Mouse (Mus musculus): ENCODE results near the gene Aldh2.

Gene Aldh2

GRCm38 (mm10) chr5:121594714-121595313, 1.2 kb upstream of the Aldh2 start:
- DNase-seq = no peak

- DNase-seq = no peak
These were observed 712 bp downstream of the Aldh2 start for GRCm38 (mm10) chr5:121592816-121593407.

- no peak for DNase-seq
These were observed 1.4 kb downstream of the Aldh2 start for GRCm38 (mm10) chr5:121592064-121592815.

GRCm38 (mm10) chr5:121591417-121592063, 2.1 kb downstream of the Aldh2 start:
- no peak for DNase-seq

GRCm38 (mm10) chr5:121589928-121590327, 3.7 kb downstream of the Aldh2 start:
- no peak for DNase-seq

- DNase-seq = peak; percentile 36
These were observed 7.1 kb downstream of the Aldh2 start for GRCm38 (mm10) chr5:121586400-121587039.

GRCm38 (mm10) chr5:121585699-121586098, 7.9 kb downstream of the Aldh2 start:
- DNase-seq = no peak

- DNase-seq = no peak
These were observed 8.6 kb downstream of the Aldh2 start for GRCm38 (mm10) chr5:121585005-121585404.

- DNase-seq = peak; percentile 73
These were observed 9.7 kb downstream of the Aldh2 start for GRCm38 (mm10) chr5:121583765-121584501.

- no peak for DNase-seq
These were observed 11.7 kb downstream of the Aldh2 start for GRCm38 (mm10) chr5:121581945-121582344.

GRCm38 (mm10) chr5:121576927-121577488, 16.6 kb downstream of the Aldh2 start:
- no peak for DNase-seq

GRCm38 (mm10) chr5:121575867-121576266, 17.8 kb downstream of the Aldh2 start:
- no peak for DNase-seq

- DNase-seq = no peak
These were observed 19.5 kb downstream of the Aldh2 start for GRCm38 (mm10) chr5:121574145-121574544.

- DNase-seq = no peak
These were observed 22.8 kb downstream of the Aldh2 start for GRCm38 (mm10) chr5:121570787-121571186.

GRCm38 (mm10) chr5:121569881-121570420, 23.7 kb downstream of the Aldh2 start:
- no peak for DNase-seq

GRCm38 (mm10) chr5:121566035-121566681, 27.5 kb downstream of the Aldh2 start:
- no peak for DNase-seq

GRCm38 (mm10) chr5:121564468-121564895, 29.1 kb downstream of the Aldh2 start:
- peak; percentile 87 for DNase-seq

- DNase-seq = no peak
These were observed 31.2 kb downstream of the Aldh2 start for GRCm38 (mm10) chr5:121562436-121562835.

GRCm38 (mm10) chr5:121549196-121549595, 44.4 kb downstream of the Aldh2 start:
- DNase-seq = no peak

- peak; percentile 38 for DNase-seq
These were observed 46.5 kb downstream of the Aldh2 start for GRCm38 (mm10) chr5:121547084-121547483.

- DNase-seq = peak; percentile 77
These were observed 47.1 kb downstream of the Aldh2 start for GRCm38 (mm10) chr5:121546530-121546895.

Measured in liver (tissue).